Mouse (Mus musculus) spleen, embryonic (tissue): ENCODE measurements around the gene Krtap10-10.
"Not testable (repeated sequence)": the region's sequence is repeated elsewhere in the genome, so short reads cannot be mapped to it uniquely, and the experiment has no call there.

Experiments
- CTCF ChIA-PET: fragments of 350-600 bp; sonication (Branson Sonifier 250); formaldehyde crosslinking; loops from one replicate; lab custom pipeline; 2022; lab: Charles Lee

The Krtap10-10 gene

GRCm38 (mm10) chr10:77835647-77836046, at the start of gene Krtap10-10:
Krtap10-10 (plus strand) TSS chr10:77835947.
- CTCF ChIA-PET: no interaction called here

GRCm38 (mm10) chr10:77787876-77788275, 47.9 kb upstream of the Krtap10-10 start, which contains the start of gene Gm7137:
Gm7137 (minus strand) TSS chr10:77788200.
- CTCF ChIA-PET: not testable (repeated sequence)

GRCm38 (mm10) chr10:77788621-77789020, 47.1 kb upstream of the Krtap10-10 start:
- CTCF ChIA-PET: no interaction called here

GRCm38 (mm10) chr10:77794976-77795375, 40.8 kb upstream of the Krtap10-10 start, which contains the start of gene Gm9639:
Gm9639 (minus strand) TSS chr10:77795076.
- CTCF ChIA-PET: no interaction called here

- CTCF ChIA-PET: no interaction called here
These were observed 38.1 kb upstream of the Krtap10-10 start for GRCm38 (mm10) chr10:77797677-77798076.

- CTCF ChIA-PET: not testable (repeated sequence)
These were observed 37.4 kb upstream of the Krtap10-10 start for GRCm38 (mm10) chr10:77798164-77798920.

GRCm38 (mm10) chr10:77798921-77799508, 36.7 kb upstream of the Krtap10-10 start, which contains the start of gene Gm19668:
Gm19668 (minus strand) TSS chr10:77799133.
- CTCF ChIA-PET: no interaction called here

GRCm38 (mm10) chr10:77804095-77804494, 31.7 kb upstream of the Krtap10-10 start:
- CTCF ChIA-PET: no interaction called here

- CTCF ChIA-PET: no interaction called here
These were observed 24.0 kb upstream of the Krtap10-10 start, which contains the start of gene Gm9507 for GRCm38 (mm10) chr10:77811743-77812142. Gm9507 (minus strand) TSS chr10:77811843.

GRCm38 (mm10) chr10:77814382-77814781, 21.4 kb upstream of the Krtap10-10 start, which contains the start of gene Gm2696:
Gm2696 (plus strand) TSS chr10:77814682.
- CTCF ChIA-PET: no interaction called here

GRCm38 (mm10) chr10:77815514-77815913, 20.2 kb upstream of the Krtap10-10 start:
- CTCF ChIA-PET: no interaction called here

- CTCF ChIA-PET: no interaction called here
These were observed 17.2 kb upstream of the Krtap10-10 start for GRCm38 (mm10) chr10:77818523-77818922.

GRCm38 (mm10) chr10:77819203-77819602, 16.5 kb upstream of the Krtap10-10 start:
- CTCF ChIA-PET: no interaction called here

GRCm38 (mm10) chr10:77826951-77827350, 8.8 kb upstream of the Krtap10-10 start, which contains the start of gene Krtap10-4:
Krtap10-4 (minus strand) TSS chr10:77827095.
- CTCF ChIA-PET: no interaction called here

GRCm38 (mm10) chr10:77839006-77839405, 3.3 kb downstream of the Krtap10-10 start:
- CTCF ChIA-PET: no interaction called here

- CTCF ChIA-PET: no interaction called here
These were observed 10.8 kb downstream of the Krtap10-10 start, which contains the start of gene Gm36176 for GRCm38 (mm10) chr10:77846503-77846902. Gm36176 (plus strand) TSS chr10:77846803.

GRCm38 (mm10) chr10:77846961-77847360, 11.2 kb downstream of the Krtap10-10 start:
- CTCF ChIA-PET: no interaction called here

GRCm38 (mm10) chr10:77847538-77847937, 11.8 kb downstream of the Krtap10-10 start:
- CTCF ChIA-PET: no interaction called here

- CTCF ChIA-PET: no interaction called here
These were observed 16.8 kb downstream of the Krtap10-10 start, which contains the start of gene Gm10318 for GRCm38 (mm10) chr10:77852559-77852958. Gm10318 (plus strand) TSS chr10:77852859.

GRCm38 (mm10) chr10:77861675-77862074, 25.9 kb downstream of the Krtap10-10 start, which contains the start of gene Gm3285:
Gm3285 (plus strand) TSS chr10:77861975.
- CTCF ChIA-PET: no interaction called here

- CTCF ChIA-PET: no interaction called here
These were observed 28.5 kb downstream of the Krtap10-10 start for GRCm38 (mm10) chr10:77864067-77864761.

- CTCF ChIA-PET: no interaction called here
These were observed 29.0 kb downstream of the Krtap10-10 start for GRCm38 (mm10) chr10:77864762-77865143.
